Mouse (Mus musculus) ES-E14 (cell line): ENCODE results near the gene Mdk. TPM values are rescaled to one million over a fixed set of nuclear protein-coding genes. Genes with fewer than 3 reads are reported as not detected.

Experiments used
- DNase-seq: peaks from one replicate; pipeline ENCODE4 v3.0.0-alpha.2; 2013; ENCODE audit warnings: low read depth, low spot score
- H3K27ac ChIP-seq: 2 replicates; pipeline ENCODE4 v1.5.1; 2012; ENCODE audit warnings: low read depth, mild to moderate bottlenecking, low read length, moderate library complexity, mixed read lengths; ENCODE audit not compliant: poor library complexity, insufficient read depth, severe bottlenecking
- H3K36me3 ChIP-seq: 2 replicates; pipeline ENCODE4 v1.6.1; 2012; ENCODE audit warnings: mild to moderate bottlenecking, low read length, moderate library complexity, mixed read lengths; ENCODE audit not compliant: control insufficient read depth, poor library complexity, insufficient read depth, severe bottlenecking
- H3K4me1 ChIP-seq, 2 experiments: fragments of 150-350 bp in 1 of 2; sonication (generic) in 1 of 2; 2 replicates each; pipeline ENCODE4 v1.6.1; 2012; ENCODE audit warnings: low read length in 2 of 2, mild to moderate bottlenecking in 1 of 2, mixed read lengths in 1 of 2; ENCODE audit not compliant: control insufficient read depth in 2 of 2, insufficient read depth in 2 of 2, poor library complexity in 1 of 2
- H3K4me3 ChIP-seq, 2 experiments: fragments of 150-350 bp in 1 of 2; sonication (generic) in 1 of 2; 2 replicates each; pipeline ENCODE4 v1.5.1; 2012; ENCODE audit warnings: low read length in 2 of 2, low read depth in 1 of 2, mild to moderate bottlenecking in 1 of 2, mixed read lengths in 1 of 2; ENCODE audit not compliant: insufficient read depth in 1 of 2, poor library complexity in 1 of 2, severe bottlenecking in 1 of 2
- H3K9ac ChIP-seq: 2 replicates; pipeline ENCODE4 v1.6.1; 2012; ENCODE audit warnings: low read depth, mild to moderate bottlenecking, low read length, mixed read lengths; ENCODE audit not compliant: poor library complexity, insufficient read depth, severe bottlenecking
- H3K9me3 ChIP-seq: fragments of 150-350 bp; sonication (generic); 2 replicates; pipeline ENCODE4 v1.6.1; 2012; ENCODE audit warnings: low read depth, mild to moderate bottlenecking, low read length; ENCODE audit not compliant: control insufficient read depth, insufficient read depth
- CHD2 ChIP-seq: IDR thresholded peaks from 2 replicates; pipeline ENCODE4 v1.6.1; 2014; ENCODE audit warnings: mild to moderate bottlenecking, low read depth, low read length, inconsistent platforms
- HCFC1 ChIP-seq: IDR thresholded peaks from 2 replicates; pipeline ENCODE4 v1.6.1; 2012; ENCODE audit warnings: low read length, inconsistent platforms, borderline replicate concordance; ENCODE audit not compliant: insufficient read depth
- MAFK ChIP-seq: IDR thresholded peaks from 2 replicates; pipeline ENCODE4 v1.6.1; 2014; ENCODE audit warnings: mild to moderate bottlenecking, low read depth, low read length, inconsistent platforms; ENCODE audit not compliant: insufficient read depth
- ZC3H11A ChIP-seq: IDR thresholded peaks from 2 replicates; pipeline ENCODE4 v1.6.1; 2012; ENCODE audit warnings: low read depth, mild to moderate bottlenecking, inconsistent platforms, low read length, borderline replicate concordance
- ZNF384 ChIP-seq: IDR thresholded peaks from 2 replicates; pipeline ENCODE4 v1.6.1; 2012; ENCODE audit warnings: low read depth, low read length, inconsistent platforms
- in situ Hi-C, 2 experiments: fragments of 600-800 bp; cut with MboI; formaldehyde crosslinking; loops; one replicate each; pipeline ENCODE4 v1.15.1; 2025; ENCODE audit warnings: low sequenced_read_pairs in 2 of 2, inconsistent platforms in 1 of 2; ENCODE audit not compliant: unreplicated experiment in 2 of 2
- total RNA-seq: library from RNA; depleted of rRNA; stranded (reverse); fragments of 300-350 nt; gene quantifications from 2 replicates; pipeline ENCODE4 v1.2.3, GENCODE M21; 2012

Mdk gene
- total RNA-seq, 1 experiment, result 345 TPM

DNA sequence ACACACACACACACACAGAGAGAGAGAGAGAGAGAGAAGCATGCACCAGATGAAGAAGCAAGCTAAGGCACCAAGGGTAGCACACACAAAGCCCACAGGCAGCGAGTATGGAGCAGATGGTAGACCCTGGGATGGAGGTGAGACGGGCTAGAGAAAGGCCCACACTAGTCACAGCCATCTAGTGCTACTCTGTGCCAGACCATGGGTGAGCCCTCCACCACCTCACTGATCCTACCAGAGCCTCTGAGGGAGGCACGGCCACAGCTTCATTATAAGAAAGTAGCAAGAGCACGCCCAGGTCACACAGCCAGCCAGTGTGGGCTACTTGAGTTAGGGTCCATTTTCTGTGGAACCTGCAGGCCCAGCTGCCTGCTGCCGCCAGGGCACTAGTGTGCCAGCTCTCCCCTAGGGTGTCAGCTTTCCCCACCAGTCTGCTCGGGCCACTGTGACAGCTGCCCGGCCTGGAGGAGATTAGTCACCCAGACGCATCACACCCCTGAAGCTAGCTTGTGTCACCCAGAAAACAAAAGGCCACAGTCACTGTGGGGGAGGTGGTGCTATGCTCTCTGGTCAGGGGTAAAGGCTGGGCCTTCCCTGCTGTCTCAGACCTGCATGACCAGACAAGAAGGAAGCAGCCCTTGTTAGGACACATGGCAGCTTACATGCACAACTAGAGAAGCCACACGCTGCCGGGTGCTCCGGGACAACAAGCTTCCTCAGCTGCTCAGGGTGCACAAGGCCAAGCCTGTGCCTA is 15.5 kb upstream of the Mdk start:
- Histone ChIP-seq H3K27ac (no peak overlapping the region), H3K9me3 (no peaks in the 10 kb centered on the region), H3K4me1 (peaks cover 0 to 30% of the 10 kb centered on the region in 2 experiments; a peak in 3 of 4 replicates), H3K36me3 (peaks cover 6% of the 10 kb centered on the region; the same call in 1 of the 2 replicates), H3K4me3 (no peak overlapping the region), H3K9ac (no peak overlapping the region)
- in situ Hi-C loops, result no loop called here
- TF ChIP-seq CHD2, result no peak
- no peak for TF ChIP-seq MAFK
- TF ChIP-seq HCFC1, result no peak
- no peak for TF ChIP-seq ZC3H11A
- no peak for TF ChIP-seq ZNF384
- no peak for DNase-seq

DNA sequence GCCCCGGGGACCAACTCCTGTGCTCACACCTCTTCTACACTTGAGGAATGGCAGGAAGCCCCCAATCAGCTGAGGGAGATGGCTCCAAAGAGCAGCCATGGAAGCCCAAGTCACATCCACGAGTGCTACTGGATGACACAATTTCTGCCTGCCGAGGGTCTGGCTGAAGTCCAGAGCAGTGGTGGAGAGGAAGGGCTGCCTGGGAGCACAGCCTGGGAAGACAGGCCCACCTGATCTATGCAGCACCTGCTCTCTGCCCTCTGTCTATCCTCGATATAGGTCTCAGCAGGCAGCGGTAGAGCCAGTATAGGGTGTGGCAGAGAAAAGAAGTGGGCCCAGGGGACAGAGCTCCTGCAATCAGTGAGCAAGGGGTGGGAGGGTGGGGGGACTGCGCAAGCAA is 14.7 kb upstream of the Mdk start:
- no peak overlapping the region for H3K27ac ChIP-seq
- TF ChIP-seq ZC3H11A (no peak), MAFK (no peak), ZNF384 (no peak), CHD2 (no peak), HCFC1 (no peak)
- peaks cover 0 to 30% of the 10 kb centered on the region in 2 experiments; a peak in 3 of 4 replicates for H3K4me1 ChIP-seq
- H3K36me3 ChIP-seq, result peaks cover 8% of the 10 kb centered on the region; the same call in 1 of the 2 replicates
- H3K9ac ChIP-seq, result no peak overlapping the region
- no peak for DNase-seq
- H3K4me3 ChIP-seq, result no peak overlapping the region
- in situ Hi-C loops, result no loop called here
- H3K9me3 ChIP-seq, result no peaks in the 10 kb centered on the region

DNA sequence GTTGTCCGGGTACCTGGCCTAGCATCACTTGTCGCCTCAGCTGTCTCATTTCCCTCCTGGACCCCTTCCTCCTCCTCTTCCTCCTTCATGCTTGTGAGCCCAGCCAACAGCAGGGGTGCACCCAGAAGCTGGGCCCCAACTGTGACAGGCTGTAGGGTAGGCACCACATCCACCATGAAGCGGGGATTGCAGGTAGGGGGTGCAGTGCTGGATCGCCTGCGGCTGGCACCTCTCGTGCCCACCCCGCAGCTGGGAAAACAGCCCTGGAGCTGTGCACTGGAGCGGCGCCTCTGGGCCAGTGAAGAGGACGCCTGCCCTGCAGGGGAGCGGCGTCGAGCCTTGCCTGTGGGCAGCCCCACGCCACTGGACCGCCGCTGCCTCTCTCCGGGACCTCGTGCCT is 13.4 kb upstream of the Mdk start, which contains the start of gene Gm9821:
Gene Gm9821, plus strand, starts transcription at position 221 of the 400 bp plus-strand sequence.
- in situ Hi-C loops, result no loop called here
- TF ChIP-seq ZC3H11A, result no peak
- TF ChIP-seq HCFC1, result no peak
- TF ChIP-seq CHD2, result no peak
- no peaks in the 10 kb centered on the region for H3K9me3 ChIP-seq
- H3K36me3 ChIP-seq, result peaks cover 8% of the 10 kb centered on the region; the same call in 1 of the 2 replicates
- H3K9ac ChIP-seq, result peak within 1 kb of the TSS; percentile 26; the same call in 1 of the 2 replicates
- DNase-seq, result no peak
- peak within 1 kb of the TSS in 1 of 2 experiments; percentile 20; a peak in 2 of 4 replicates for H3K4me3 ChIP-seq
- no peak within 1 kb of the TSS for H3K27ac ChIP-seq
- H3K4me1 ChIP-seq, result peaks cover 0 to 29% of the 10 kb centered on the region in 2 experiments; a peak in 3 of 4 replicates

DNA sequence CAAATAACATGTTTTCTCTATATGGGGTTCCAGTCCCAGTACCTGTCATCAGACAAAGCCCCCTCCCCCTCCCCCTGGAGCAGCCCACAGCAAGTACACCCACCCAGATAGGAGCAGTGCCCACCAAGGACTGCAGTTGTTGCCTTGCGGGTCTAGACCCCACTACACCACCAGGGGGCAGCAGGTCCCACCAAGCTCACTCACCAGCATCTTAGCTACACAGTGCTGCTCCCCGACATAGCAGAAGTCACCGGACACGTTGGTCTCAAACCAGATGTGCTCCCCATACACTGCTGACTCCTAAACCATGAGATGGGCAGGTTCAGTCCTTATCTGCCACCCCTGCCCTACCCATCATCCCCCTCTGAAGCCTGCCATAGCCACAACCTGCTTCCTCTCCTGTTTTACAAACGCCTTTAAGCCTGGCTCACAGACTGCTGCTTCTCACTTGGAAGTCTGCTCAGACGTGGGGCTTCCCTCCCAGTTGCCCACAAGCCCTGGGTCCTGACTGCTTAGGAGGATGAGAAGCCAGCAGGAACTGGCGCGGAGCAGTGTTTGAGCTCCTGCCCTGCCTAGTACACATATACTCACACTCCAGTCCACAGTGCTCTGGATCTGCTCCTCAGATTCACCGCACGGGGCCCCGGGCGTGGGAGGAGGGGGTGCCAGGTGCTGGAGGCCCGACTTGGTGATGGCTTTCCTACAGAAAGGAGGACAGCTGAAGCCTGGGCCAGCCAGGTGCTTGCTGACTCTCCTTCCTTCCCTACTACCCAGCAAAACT is 12.3 kb upstream of the Mdk start:
- DNase-seq, result no peak
- no peak overlapping the region for H3K27ac ChIP-seq
- peak overlapping the region; percentile 26; the same call in 1 of the 2 replicates for H3K9ac ChIP-seq
- H3K9me3 ChIP-seq, result no peaks in the 10 kb centered on the region
- no peak for TF ChIP-seq HCFC1
- in situ Hi-C loops, result no loop called here
- H3K4me3 ChIP-seq, result peak overlapping the region in 1 of 2 experiments; percentile 20; a peak in 2 of 4 replicates
- peaks cover 0 to 18% of the 10 kb centered on the region in 2 experiments; a peak in 3 of 4 replicates for H3K4me1 ChIP-seq
- peaks cover 14% of the 10 kb centered on the region for H3K36me3 ChIP-seq
